Mouse (Mus musculus): Measurements from ENCODE around the gene Sctr.

DNA sequence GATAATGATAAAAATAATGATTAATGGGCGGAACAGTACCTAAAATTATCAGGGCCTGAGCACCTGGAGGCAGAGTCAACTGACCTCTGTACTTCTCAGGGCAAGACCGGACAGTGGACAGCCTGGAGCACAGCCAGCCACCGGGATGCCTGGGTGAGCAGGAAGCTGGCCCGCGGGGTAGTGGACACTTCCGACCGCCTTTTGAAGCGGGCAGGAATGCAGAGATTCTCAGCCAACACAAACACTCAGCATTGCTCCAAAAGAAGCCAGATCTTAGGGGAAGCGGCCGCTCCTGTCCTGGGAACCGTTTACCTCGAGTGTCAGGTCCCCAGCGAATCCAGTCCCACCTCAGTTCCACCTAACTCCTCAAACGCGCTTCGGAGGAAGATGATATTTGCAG lies 66.2 kb downstream of the Sctr start:
- no peak for TF ChIP-seq CTCF (IDR thresholded peaks at IDR 0.05; ENCODE audit: borderline replicate concordance, insufficient read depth, low read depth, low read length)
- no peak for TF ChIP-seq POLR2A (IDR thresholded peaks at IDR 0.05; ENCODE audit: borderline replicate concordance, insufficient read depth, low read length)

Data from cerebellum, adult 2 months (tissue).